Mouse (Mus musculus): ENCODE results near the gene Gm45717.

Gm45717 gene

DNA sequence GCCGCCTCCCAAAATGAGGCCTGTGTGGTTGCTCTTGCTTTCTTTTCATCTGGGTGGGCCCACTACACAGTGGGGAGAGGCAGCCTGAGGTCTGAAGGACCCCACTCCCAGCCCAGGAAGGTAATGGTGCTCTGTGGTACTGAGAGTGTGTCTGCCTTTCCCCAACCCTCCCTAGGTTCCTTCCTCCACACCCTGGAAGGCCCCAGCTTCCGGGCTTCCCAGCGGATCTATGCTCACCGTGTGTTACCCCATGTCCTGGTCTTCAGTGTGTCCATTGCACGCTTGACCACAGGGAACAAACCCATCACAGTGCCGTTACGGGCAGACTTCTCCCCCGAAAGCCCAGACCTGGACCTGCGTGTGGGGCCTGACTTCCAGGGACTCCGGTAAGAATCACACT, 12.9 kb downstream of the Gm45717 start:
- no peak for DNase-seq (ENCODE audit: low spot score)

DNA sequence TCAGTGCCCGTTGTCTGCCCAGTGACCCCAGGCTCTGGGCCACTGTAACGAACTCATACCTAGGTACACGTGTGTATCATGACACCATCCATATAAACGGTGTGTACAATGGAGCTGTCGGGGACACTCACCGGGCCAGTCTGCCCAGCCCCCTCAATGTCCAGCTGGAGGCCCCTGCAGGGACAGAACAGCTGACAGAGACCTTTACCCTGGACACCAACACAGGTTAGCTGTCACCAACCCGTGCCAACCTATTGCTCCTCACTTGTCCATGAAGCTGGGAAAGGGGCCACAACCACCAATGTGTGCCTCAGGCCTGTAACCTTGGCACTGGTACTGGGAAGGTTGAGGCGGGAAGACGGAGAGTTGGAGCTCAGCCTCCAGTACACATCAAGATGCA, 13.4 kb downstream of the Gm45717 start:
- no peak for DNase-seq (ENCODE audit: low spot score)

DNA sequence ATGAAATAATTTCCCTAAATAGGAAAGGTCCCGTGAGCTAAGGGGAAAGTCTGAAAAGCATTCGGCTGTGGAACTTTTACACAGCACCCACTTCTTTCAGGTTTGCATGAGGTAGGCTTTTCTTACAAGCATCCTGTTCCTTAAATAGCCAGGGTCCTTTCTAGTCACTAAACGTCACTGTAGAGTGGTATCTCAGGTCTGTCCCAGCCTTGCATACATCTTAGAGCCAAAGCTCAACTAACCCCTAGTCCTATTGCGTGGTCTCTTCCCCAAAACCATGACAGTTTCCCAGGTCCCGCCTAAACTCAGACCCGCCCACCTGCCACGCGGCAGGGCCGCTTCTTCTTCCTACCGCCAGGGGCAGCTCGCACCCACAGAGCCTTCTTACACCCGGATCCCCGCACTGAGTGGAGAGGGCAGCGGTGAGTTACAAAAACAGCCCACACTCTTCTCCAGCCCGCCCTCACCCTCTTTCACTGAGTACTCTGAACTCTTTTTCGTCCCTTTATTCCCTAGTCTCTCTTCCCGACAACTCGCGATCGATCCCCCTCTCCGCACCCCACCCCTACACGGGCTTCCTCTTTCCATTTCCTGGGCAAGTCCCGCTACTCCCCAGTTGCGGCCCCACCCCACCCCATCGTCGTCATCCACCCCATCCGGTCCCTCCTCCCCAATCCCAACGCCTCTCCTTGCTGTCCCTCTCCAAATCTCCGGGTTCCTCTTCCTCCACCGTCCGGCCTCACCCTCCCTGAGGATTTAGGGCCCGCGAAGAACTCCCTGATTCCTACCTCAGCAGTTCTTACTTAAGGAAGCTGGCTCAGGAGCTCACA, 14.3 kb downstream of the Gm45717 start, which contains the start of gene Pgghg:
Gene Pgghg (plus strand): TSS at position 170 of the 830 bp plus-strand sequence.
- peak; percentile 86 for DNase-seq (ENCODE audit: low spot score)

DNA sequence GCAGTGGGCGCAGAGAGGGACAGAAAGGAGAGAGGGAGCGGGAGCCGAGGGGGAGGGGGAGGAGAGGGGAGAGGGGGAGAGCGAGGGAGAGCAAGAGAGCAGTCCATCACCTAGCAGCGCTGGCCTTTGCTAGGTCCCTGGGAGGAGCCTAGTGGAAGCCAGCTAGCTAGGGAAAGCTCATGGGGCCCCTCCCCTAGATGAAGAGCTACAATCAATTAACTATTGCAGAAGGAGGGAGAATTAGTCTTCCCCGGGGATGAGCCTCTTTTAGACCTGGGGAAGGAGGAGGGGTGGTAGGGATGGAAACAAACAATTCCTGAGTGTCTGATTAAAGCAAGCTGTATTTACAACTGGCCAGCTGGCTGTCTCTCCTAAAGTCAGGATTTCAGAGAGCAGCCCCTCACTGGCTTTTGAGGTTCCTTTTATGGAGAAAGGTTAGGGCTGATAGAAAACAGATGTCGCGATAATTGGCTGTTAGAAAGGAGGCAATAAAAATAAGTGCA, 16.0 kb downstream of the Gm45717 start:
- peak; percentile 35 for DNase-seq (ENCODE audit: low spot score)

DNA sequence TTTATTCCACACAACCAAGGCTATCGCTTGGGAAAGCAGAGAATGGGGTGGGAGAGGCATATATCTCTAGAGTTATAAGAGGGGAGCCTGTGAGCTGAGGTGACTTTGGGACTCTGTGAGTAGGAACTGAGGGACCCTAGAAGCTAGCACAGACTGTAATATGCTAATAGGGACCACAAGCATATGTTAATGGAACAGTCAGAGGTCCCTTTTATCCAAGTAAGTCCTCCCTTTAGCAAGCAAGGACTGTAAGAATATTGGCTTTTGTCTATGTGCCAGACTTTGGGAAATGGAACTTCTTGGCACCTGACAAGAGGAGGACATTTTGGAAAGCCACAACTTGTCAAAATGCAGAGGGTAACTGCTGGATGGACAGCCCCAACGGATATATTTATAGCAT, 16.8 kb downstream of the Gm45717 start:
- no peak for DNase-seq (ENCODE audit: low spot score)

DNA sequence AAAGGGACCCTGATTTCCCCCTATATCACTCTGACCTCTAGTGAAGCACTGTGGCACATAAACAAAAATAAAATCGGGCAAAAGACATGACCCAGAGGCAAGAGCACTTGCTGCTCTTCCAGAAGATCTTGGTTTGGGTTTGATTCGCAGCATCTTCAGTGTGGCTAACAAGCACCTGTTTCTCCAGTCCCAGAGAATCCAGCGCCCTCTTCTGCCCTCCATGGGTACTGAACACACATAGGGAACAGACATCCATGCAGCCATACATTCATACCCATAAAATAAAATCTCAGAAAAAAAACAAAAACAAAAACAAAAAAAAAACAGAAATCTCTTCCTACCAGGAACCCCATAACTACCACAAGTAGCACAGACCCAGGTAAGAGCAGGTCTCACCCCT, 17.3 kb downstream of the Gm45717 start:
- DNase-seq (ENCODE audit: low spot score): no peak

DNA sequence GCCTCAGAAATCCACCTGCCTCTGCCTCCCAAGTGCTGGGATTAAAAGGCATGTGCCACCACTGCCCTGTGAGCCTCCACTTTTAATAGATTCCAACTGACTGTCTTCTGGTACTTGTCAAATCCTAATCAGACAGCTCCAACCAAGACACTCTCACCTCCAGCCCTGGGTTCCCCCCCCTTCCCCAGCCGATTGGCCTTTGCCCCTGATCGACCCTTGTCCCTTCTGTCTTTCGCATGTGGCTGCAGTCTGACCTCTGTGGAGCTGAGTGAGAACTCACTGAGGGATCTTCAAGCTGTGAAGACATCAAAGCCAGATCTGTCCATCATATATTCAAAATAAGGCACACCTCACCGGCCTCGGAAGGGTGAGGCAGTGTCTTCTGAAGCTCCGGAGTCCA, 28.6 kb downstream of the Gm45717 start:
- DNase-seq (ENCODE audit: low spot score): no peak

DNA sequence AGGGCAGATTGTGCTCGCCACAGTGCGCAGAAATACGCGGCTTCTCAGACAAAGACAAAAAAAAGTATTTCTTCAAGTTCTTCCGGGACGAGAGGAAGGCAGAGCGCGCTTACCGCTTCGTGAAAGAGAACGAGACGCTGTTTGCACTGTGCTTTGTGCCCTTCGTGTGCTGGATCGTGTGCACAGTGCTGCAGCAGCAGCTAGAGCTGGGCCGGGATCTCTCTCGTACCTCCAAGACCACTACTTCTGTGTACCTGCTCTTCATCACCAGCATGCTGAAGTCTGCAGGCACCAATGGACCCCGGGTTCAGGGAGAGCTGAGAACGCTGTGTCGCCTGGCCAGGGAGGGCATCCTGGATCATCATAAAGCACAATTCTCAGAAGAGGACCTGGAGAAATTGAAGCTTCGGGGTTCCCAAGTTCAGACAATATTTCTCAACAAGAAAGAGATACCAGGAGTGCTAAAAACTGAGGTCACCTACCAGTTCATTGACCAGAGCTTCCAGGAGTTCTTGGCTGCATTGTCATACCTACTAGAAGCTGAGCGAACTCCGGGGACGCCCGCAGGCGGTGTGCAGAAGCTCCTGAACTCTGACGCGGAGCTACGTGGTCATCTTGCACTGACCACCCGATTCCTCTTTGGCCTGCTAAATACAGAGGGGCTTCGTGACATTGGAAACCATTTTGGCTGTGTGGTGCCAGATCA, 32.5 kb downstream of the Gm45717 start:
- DNase-seq (ENCODE audit: low spot score): no peak

DNA sequence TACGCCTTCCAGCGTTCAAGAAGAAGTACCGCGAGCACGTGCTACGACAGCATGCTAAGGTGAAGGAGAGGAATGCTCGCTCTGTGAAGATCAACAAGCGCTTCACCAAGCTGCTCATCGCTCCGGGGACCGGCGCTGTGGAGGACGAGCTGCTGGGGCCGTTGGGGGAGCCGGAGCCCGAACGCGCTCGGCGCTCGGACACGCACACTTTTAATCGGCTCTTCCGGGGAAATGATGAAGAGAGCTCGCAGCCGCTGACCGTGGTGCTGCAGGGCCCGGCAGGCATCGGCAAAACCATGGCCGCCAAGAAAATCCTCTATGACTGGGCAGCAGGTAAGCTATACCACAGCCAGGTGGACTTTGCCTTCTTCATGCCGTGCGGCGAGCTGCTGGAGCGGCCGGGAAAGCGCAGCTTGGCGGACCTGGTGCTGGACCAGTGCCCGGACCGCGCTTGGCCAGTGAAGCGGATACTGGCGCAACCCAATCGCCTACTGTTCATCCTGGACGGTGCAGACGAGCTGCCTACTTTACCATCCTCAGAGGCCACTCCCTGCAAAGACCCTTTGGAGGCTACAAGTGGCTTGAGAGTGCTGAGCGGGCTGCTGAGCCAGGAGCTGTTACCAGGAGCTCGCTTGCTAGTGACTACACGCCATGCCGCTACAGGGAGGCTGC, 33.2 kb downstream of the Gm45717 start:
- DNase-seq (ENCODE audit: low spot score): no peak

DNA sequence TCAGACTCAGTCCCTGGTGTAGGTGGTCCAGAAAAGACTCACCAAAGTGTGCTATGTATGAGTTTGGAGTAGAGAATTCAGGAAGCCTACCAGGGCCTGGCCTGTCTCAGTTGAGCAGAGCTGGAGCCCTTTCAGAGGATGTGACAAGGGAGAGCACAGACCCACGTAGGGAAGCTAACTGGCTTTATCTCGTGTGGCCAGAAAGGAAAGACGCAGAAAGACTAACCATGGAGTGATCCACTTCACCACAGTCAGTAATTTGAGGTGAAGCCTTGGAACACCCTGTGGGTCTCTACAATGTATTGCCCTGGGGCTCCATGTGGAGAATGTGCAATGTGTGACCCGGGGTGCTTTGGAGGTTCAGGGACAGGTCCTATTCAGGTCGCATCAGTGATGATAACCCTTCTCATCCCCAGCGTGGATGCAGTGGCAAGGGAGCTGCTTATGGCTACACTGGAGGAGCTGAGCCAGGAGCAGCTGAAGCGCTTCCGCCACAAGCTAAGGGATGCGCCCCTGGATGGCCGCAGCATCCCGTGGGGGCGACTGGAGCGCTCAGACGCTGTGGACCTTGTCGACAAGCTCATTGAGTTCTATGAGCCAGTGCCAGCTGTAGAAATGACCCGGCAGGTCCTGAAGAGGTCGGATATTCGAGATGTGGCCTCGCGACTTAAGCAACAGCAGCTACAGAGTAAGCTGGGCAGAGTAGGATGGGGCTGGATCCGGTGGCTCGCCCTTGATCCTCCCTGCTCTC, 34.3 kb downstream of the Gm45717 start:
- no peak for DNase-seq (ENCODE audit: low spot score)

DNA sequence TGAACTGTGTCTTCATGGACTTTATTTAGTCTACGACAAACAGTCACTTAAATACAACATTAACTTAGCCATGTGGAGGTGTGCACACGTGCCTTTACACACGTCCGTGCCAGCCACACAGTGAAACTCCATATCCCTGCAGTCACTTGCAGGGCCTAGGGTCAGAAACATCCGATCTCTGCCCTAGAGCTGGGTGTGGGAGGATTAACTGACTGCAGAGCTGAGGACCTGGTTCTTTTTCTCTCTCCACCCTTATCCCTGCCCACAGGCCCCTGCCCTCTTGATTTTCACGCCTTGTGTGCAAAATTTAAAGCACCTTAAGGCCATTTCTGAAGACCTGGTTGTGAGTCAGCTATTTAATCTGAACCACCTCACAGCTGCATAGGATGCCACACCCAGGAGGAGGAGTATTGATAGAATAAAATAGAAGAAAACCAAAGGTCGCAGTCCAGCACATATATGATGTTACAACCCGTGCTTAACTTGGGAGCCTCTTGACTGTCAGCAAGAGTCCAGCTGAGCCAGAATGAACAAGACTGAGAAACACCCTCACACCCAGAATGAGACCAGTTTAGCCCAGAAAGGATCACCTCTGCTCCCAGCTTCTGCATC, 35.2 kb downstream of the Gm45717 start, which contains the start of gene Nlrp6:
Gene Nlrp6 (plus strand): TSS at position 485 of the 612 bp plus-strand sequence.
- DNase-seq (ENCODE audit: low spot score): no peak

DNA sequence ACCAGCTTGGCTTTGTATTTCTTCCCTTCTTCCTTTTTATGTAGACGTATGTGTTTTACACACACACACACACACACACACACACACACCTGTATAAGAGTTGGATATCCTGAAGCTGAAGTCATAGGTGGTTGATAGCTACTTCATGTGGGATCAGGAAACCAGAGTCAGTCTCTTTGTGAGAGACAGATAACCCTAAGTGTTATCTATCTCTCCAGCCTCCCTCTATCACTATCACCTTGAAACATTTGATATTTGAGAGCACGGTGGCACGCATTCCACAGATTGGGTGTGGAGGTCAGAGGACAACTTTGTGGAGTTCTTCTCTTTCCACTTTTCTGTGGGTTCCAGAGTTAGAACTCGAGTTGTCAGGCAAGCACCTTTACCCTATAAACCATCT, 35.8 kb downstream of the Gm45717 start:
- DNase-seq (ENCODE audit: low spot score): no peak

DNA sequence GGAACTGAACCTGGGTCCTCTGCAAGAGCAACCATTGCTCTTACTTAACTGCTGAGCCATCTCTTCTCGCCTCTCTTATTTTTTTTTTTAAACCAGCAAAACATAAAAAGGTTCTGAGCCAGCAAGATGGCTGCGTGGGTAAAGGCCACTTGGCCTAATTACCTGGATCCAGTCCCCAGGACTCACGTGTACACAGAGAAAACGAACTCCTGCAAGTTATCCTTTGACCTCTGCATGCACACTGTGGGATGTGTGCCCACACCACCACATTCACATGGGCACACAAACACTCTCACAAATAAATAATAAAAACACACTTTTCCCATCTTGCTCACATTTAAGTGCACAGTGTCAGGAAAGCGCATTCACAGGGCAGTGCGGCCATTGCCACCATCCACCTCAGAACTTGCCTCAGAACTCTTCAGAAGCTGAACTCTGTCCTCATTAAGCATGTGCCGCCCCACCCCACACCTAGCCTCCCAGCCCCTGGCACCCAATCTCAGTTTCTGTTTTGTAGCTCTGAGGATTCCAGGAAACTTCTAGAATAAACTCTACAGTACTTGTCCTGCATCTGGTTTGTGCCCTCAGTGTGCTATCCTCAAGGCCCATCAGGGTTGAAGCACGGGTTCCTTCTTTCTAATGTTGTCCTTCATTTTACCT, 41.6 kb downstream of the Gm45717 start:
- DNase-seq (ENCODE audit: low spot score): no peak

DNA sequence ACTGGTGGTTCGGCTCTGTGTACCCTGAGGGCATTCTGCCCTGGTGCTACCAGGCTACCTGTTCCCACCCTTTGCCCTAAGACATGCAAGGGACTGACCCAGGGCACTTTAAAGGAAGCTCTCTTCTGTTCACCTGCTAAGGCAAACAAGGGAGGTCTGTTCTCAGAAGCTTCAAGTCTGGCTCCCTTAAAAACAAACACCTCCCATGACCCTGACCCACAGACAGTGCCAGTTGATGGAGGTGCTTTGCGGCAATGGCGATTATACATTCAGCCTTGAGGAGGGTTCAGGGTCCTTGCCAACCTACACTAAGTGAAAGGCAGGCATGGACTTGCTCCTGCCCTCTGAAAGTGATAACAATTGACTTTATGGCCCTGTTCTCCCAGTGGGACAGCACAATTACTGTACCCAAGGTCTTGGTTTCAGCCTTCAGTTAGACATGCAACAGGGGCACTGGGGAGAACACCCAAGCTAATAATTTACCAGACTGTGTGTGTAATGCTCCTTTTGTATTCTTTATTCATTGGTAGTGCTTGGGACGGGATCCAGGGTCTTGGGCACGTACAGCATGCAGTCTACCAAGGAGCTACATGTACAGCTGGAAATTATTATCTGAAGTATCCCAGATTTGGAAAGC, 42.8 kb downstream of the Gm45717 start:
- no peak for DNase-seq (ENCODE audit: low spot score)

DNA sequence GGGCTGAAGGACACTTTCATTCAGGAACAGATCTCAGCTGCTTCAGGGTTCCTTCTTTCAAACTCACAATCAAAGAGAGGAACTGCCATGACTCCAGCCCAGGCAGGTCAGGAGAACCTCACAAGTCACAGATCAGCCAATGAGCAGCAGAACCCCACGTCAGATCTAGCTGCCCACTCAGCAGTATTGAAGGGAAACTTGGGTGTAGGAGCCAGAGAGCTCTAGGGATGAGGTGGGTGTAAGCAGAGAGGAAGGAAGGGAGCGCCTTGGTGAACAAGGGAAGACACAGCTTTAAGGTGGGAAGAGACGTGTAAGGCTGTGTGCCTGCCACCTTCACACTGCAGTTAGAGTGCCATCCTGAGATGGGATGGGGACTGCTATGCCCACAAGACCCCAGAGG, 43.4 kb downstream of the Gm45717 start:
- no peak for DNase-seq (ENCODE audit: low spot score)

DNA sequence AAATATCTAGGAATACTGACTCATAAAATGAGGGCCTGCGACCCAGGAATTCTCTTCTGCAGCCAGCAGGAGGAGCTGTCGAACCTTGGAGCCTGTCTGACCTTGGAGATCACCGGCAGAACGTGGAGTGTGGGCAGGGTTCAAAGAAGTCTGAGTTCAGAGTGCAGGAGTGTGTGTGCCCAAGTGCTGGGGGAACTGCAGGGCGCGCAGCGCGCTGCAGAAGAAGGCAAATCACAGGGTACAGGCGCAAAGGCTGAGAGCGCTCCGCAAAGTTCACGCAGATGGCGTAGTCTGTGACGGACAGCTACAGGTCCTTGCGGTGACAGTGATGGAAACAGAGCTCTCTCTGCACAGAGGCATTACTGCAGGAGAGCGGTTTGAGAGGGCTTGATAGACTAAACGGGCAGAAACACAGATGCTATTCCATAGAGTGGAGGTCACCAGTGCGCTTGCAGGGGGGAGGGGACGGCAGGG, 47.1 kb downstream of the Gm45717 start:
- DNase-seq (ENCODE audit: low spot score): peak; percentile 64

DNA sequence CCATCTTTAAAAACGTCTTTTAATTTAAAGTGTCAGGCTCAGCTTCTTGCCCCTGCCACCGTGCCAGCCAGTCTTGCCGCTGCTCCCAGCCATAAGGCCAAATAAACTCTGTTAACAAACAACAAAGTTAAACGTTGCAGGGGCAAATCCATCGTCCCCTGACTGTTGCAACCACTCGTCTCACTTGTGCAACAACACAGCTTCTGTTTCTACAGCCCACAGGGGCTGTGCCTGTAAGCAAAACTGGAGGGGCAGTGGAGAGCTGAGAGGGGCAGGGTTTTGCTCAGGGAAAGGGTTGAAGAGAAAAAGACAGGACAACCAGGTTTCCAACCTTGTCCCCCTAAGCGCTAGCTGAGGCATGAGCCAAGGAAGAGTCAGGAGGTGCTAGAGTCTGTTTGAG, 47.6 kb downstream of the Gm45717 start:
- no peak for DNase-seq (ENCODE audit: low spot score)

DNA sequence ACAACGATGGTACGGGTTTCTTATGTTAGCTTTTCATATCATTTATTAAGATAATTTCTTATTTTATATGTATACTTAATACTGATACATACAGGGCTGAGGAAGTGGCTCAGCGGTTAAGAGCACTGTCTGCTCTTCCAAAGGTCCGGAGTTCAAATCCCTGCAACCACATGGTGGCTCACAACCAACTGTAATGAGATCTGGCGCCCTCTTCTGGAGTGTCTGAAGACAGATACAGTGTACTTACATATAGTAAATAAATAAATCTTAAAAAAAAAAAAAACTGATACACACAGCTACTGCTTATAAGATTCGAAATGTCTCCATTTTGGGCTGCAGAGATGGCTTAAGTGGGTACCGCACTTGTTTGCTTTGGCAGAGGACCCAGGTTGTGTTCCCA, 48.0 kb downstream of the Gm45717 start:
- DNase-seq (ENCODE audit: low spot score): no peak

DNA sequence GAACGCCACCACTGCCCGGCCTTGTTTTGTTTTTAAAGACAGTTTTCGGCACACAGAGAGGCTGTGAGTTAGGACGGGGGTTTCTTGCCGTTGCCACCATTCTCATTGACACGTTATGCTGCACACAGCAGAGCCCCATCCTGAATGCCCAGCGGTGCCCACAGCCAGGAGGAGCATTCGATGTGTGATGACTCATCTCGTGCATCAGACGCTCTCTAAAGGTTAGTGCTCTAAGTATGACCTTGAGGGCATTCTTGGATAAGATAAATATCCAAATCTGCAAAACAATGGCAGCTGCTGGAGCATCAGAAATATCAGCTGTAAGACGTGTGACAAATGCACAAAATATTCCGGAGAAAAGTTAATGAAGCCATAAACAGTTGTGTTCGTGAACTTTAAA, 48.6 kb downstream of the Gm45717 start:
- DNase-seq (ENCODE audit: low spot score): peak; percentile 35

DNA sequence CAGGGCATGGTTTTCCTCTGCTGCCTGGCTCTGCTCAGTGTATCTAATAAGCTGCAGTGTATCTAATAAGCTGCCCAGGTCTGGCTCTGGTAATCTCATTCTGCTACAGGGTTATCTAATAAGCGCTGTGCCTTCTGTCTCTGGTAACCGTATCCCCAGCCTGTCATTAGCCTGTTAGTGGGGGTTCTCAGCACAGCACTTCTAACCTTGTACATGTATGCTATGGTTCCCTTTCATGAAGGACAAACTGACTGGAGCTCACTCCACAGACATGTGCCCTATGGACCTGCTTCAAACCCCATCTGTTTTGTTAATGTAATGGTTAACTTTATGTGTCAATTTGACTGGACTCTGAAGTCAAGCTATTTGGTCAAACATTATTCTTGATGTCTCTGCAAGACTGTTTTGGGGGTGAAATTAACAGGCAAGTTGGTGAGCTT, 50.1 kb downstream of the Gm45717 start:
- DNase-seq (ENCODE audit: low spot score): no peak

Measured in ovary, adult 18-20 months (tissue).